Mouse (Mus musculus) liver, adult 2 months (tissue): ENCODE measurements around the gene Slc30a4.

Experiments
- CTCF ChIP-seq: fragments of 200-500 bp; IDR thresholded peaks from 2 replicates; pipeline ENCODE4 v1.5.1; 2011; ENCODE audit warnings: low read depth, low read length, control low read depth
- POLR2A ChIP-seq: fragments of 200-500 bp; IDR thresholded peaks from 2 replicates; pipeline ENCODE4 v1.6.1; 2011; ENCODE audit warnings: low read length, control low read depth; ENCODE audit not compliant: insufficient read depth; ENCODE audit errors: extremely low read depth

GRCm38 (mm10) chr2:122716301-122716842 lies 13.9 kb upstream of the Slc30a4 start:
- TF ChIP-seq POLR2A (no peak), CTCF (no peak)
